Mouse (Mus musculus) thymus, adult 2 months (tissue): ENCODE measurements around the gene Hnrnpab. TPM values are rescaled to one million over a fixed set of nuclear protein-coding genes. Genes with fewer than 3 reads are reported as not detected.

Experiments
- DNase-seq: peaks from one replicate; pipeline ENCODE4 v3.0.0; 2021
- H3K27ac ChIP-seq: fragments of 200-500 bp; 2 replicates; pipeline ENCODE4 v1.5.1; 2012; ENCODE audit warnings: low read length, control low read depth; ENCODE audit not compliant: control insufficient read depth, insufficient read depth
- H3K27me3 ChIP-seq: fragments of 200-500 bp; 2 replicates; pipeline ENCODE4 v1.6.1; 2012; ENCODE audit warnings: mild to moderate bottlenecking, low read length, moderate library complexity, mixed read lengths; ENCODE audit not compliant: control insufficient read depth, insufficient read depth
- H3K36me3 ChIP-seq: fragments of 200-500 bp; 2 replicates; pipeline ENCODE4 v1.6.1; 2012; ENCODE audit warnings: mild to moderate bottlenecking, low read length, moderate library complexity; ENCODE audit not compliant: control insufficient read depth, insufficient read depth
- H3K4me1 ChIP-seq: fragments of 200-500 bp; replicated peaks from 2 replicates; pipeline ENCODE4 v1.6.1; 2012; ENCODE audit warnings: low read length; ENCODE audit not compliant: control insufficient read depth, insufficient read depth
- H3K4me3 ChIP-seq: fragments of 200-500 bp; 2 replicates; pipeline ENCODE4 v1.5.1; 2012; ENCODE audit warnings: mild to moderate bottlenecking, low read length, control low read depth, moderate library complexity; ENCODE audit not compliant: control insufficient read depth, insufficient read depth
- CTCF ChIP-seq: fragments of 200-500 bp; IDR thresholded peaks from 2 replicates; pipeline ENCODE4 v1.5.1; 2012; ENCODE audit warnings: mild to moderate bottlenecking, control low read depth, low read length, moderate library complexity, borderline replicate concordance; ENCODE audit not compliant: control insufficient read depth, poor library complexity, insufficient read depth; ENCODE audit errors: extremely low read depth
- POLR2A ChIP-seq: fragments of 200-500 bp; IDR thresholded peaks from 2 replicates; pipeline ENCODE4 v1.6.1; 2012; ENCODE audit warnings: mild to moderate bottlenecking, low read length, control low read depth, moderate library complexity; ENCODE audit not compliant: control insufficient read depth, poor library complexity, insufficient read depth; ENCODE audit errors: extremely low read depth
- WGBS: fragments of 180-500 bp; shearing (Covaris S2); methylation state at CpG from one replicate; pipeline ENCODE4 v1.1.7; 2018; 5-methylcytosine and 5-hydroxymethylcytosine counted together
- polyA plus RNA-seq: library from polyadenylated mRNA; depleted of rRNA; stranded (reverse); fragments of >200 nt; gene quantifications from 2 replicates; pipeline ENCODE4 v1.2.3, GENCODE M21; 2012

Hnrnpab gene
- polyA plus RNA-seq, 1 experiment = 533 TPM

GRCm38 (mm10) chr11:51627907-51628306 lies 21.3 kb upstream of the Hnrnpab start:
- no peak for DNase-seq
- no peak for TF ChIP-seq POLR2A
- TF ChIP-seq CTCF = no peak
- Histone ChIP-seq H3K4me1 (peaks cover 10% of the 10 kb centered on the region), H3K27ac (no peak overlapping the region), H3K27me3 (no peaks in the 10 kb centered on the region), H3K4me3 (no peak overlapping the region), H3K36me3 (peaks cover 54% of the 10 kb centered on the region)
- 92% methylated on average over 8 of the region's 8 CpGs for WGBS

- Histone ChIP-seq H3K36me3 (peaks cover 54% of the 10 kb centered on the region), H3K4me1 (peaks cover 6% of the 10 kb centered on the region), H3K27ac (no peak overlapping the region), H3K27me3 (no peaks in the 10 kb centered on the region), H3K4me3 (no peak overlapping the region)
- DNase-seq = no peak
- 96% methylated on average over 9 of the region's 9 CpGs for WGBS
- TF ChIP-seq POLR2A = no peak
- no peak for TF ChIP-seq CTCF
Observed at GRCm38 (mm10) chr11:51627425-51627824, 20.8 kb upstream of the Hnrnpab start.

- H3K4me3 ChIP-seq = no peak overlapping the region
- H3K36me3 ChIP-seq = peaks cover 54% of the 10 kb centered on the region
- peaks cover 2% of the 10 kb centered on the region for H3K4me1 ChIP-seq
- no peak overlapping the region for H3K27ac ChIP-seq
- no peak for DNase-seq
- TF ChIP-seq CTCF = no peak
- no peak for TF ChIP-seq POLR2A
- WGBS = 90% methylated on average over 5 of the region's 5 CpGs
- H3K27me3 ChIP-seq = no peaks in the 10 kb centered on the region
Observed at GRCm38 (mm10) chr11:51625187-51625820, 18.7 kb upstream of the Hnrnpab start.

GRCm38 (mm10) chr11:51622971-51623491 lies 16.4 kb upstream of the Hnrnpab start:
- Histone ChIP-seq H3K36me3 (peaks cover 44% of the 10 kb centered on the region), H3K27me3 (no peaks in the 10 kb centered on the region), H3K4me1 (peaks cover 6% of the 10 kb centered on the region), H3K27ac (no peak overlapping the region), H3K4me3 (no peak overlapping the region)
- WGBS = 91% methylated on average over 7 of the region's 7 CpGs
- TF ChIP-seq CTCF = no peak
- TF ChIP-seq POLR2A = no peak
- DNase-seq = no peak

- H3K27me3 ChIP-seq = no peaks in the 10 kb centered on the region
- H3K4me3 ChIP-seq = no peak overlapping the region
- H3K27ac ChIP-seq = no peak overlapping the region
- no peak for TF ChIP-seq POLR2A
- no peak for TF ChIP-seq CTCF
- WGBS = 97% methylated on average over 2 of the region's 2 CpGs
- peaks cover 32% of the 10 kb centered on the region for H3K36me3 ChIP-seq
- peaks cover 6% of the 10 kb centered on the region for H3K4me1 ChIP-seq
- no peak for DNase-seq
Observed at GRCm38 (mm10) chr11:51621776-51622175, 15.1 kb upstream of the Hnrnpab start.

- no peaks in the 10 kb centered on the region for H3K27me3 ChIP-seq
- peak overlapping the region; percentile 100 for H3K4me3 ChIP-seq
- DNase-seq = no peak
- H3K4me1 ChIP-seq = peaks cover 10% of the 10 kb centered on the region
- peaks cover 21% of the 10 kb centered on the region for H3K36me3 ChIP-seq
- TF ChIP-seq POLR2A (no peak), CTCF (no peak)
- WGBS = under 1% methylated on average over 11 of the region's 11 CpGs
- H3K27ac ChIP-seq = no peak overlapping the region
Observed at GRCm38 (mm10) chr11:51620084-51620483, 13.4 kb upstream of the Hnrnpab start.

GRCm38 (mm10) chr11:51619409-51620060 lies 12.9 kb upstream of the Hnrnpab start, which contains the start of gene Nhp2:
Nhp2 (plus strand) TSS chr11:51619735.
- peak; percentile 48; the same call in 1 of the 2 replicates for TF ChIP-seq POLR2A
- 0 out of 2 replicates have a peak, but pooled peaks have one; percentile 24 for TF ChIP-seq CTCF
- under 1% methylated on average over 51 of the region's 51 CpGs for WGBS
- Histone ChIP-seq H3K4me3 (peak within 1 kb of the TSS; percentile 100), H3K36me3 (peaks cover 15% of the 10 kb centered on the region), H3K27ac (peak within 1 kb of the TSS; percentile 26; the same call in 1 of the 2 replicates), H3K27me3 (no peaks in the 10 kb centered on the region), H3K4me1 (peaks cover 15% of the 10 kb centered on the region)
- DNase-seq = peak; percentile 84
